Mouse (Mus musculus) embryo, embryonic 11 days (tissue): Measurements from ENCODE around the gene Cdc42bpb.

Experiments used
- DNase-seq: peaks from one replicate; pipeline ENCODE4 v3.0.0-alpha.2; 2015

Cdc42bpb gene

GRCm38 (mm10) chr12:111275150-111275841, 102.2 kb downstream of the Cdc42bpb start:
- DNase-seq = peak; percentile 38

- no peak for DNase-seq
Measured at GRCm38 (mm10) chr12:111274447-111275149, 102.9 kb downstream of the Cdc42bpb start.

GRCm38 (mm10) chr12:111274006-111274405, 103.5 kb downstream of the Cdc42bpb start:
- DNase-seq = peak; percentile 31

GRCm38 (mm10) chr12:111272420-111272819, 105.1 kb downstream of the Cdc42bpb start:
- DNase-seq = peak; percentile 83

GRCm38 (mm10) chr12:111271966-111272365, 105.6 kb downstream of the Cdc42bpb start:
- no peak for DNase-seq

- no peak for DNase-seq
Measured at GRCm38 (mm10) chr12:111271406-111271805, 106.1 kb downstream of the Cdc42bpb start.

- no peak for DNase-seq
Measured at GRCm38 (mm10) chr12:111270629-111271277, 106.8 kb downstream of the Cdc42bpb start, which contains the start of gene Amn. TSS of gene Amn (plus strand) at chr12:111271095.

GRCm38 (mm10) chr12:111267673-111268325, 109.7 kb downstream of the Cdc42bpb start:
- DNase-seq = no peak

- no peak for DNase-seq
Measured at GRCm38 (mm10) chr12:111266592-111266991, 110.9 kb downstream of the Cdc42bpb start.

- no peak for DNase-seq
Measured at GRCm38 (mm10) chr12:111265212-111265611, 112.3 kb downstream of the Cdc42bpb start.

GRCm38 (mm10) chr12:111263650-111264049, 113.9 kb downstream of the Cdc42bpb start:
- no peak for DNase-seq

- no peak for DNase-seq
Measured at GRCm38 (mm10) chr12:111251227-111251626, 126.3 kb downstream of the Cdc42bpb start.

- DNase-seq = no peak
Measured at GRCm38 (mm10) chr12:111250116-111250515, 127.4 kb downstream of the Cdc42bpb start.

- DNase-seq = no peak
Measured at GRCm38 (mm10) chr12:111249095-111249494, 128.4 kb downstream of the Cdc42bpb start.

- DNase-seq = no peak
Measured at GRCm38 (mm10) chr12:111246808-111247464, 130.6 kb downstream of the Cdc42bpb start.

- DNase-seq = no peak
Measured at GRCm38 (mm10) chr12:111245070-111245469, 132.4 kb downstream of the Cdc42bpb start.

- no peak for DNase-seq
Measured at GRCm38 (mm10) chr12:111243733-111244132, 133.8 kb downstream of the Cdc42bpb start.
